Mouse (Mus musculus) CD4-positive helper T cell, adult 2 months (primary cell): Measurements from ENCODE around the gene Ano10.
A peak's percentile ranks its signal among the peaks of the same experiment; 100 is the strongest.

Experiments used
- DNase-seq: peaks from one replicate; pipeline ENCODE4 v3.0.0-alpha.2; 2012; ENCODE audit warnings: low read depth, missing footprints, low spot score

The Ano10 gene

GRCm38 (mm10) chr9:122245471-122245870 lies 48.8 kb downstream of the Ano10 start:
- DNase-seq: no peak

- no peak for DNase-seq
These were observed 49.4 kb downstream of the Ano10 start for GRCm38 (mm10) chr9:122244800-122245165.

GRCm38 (mm10) chr9:122244080-122244799 lies 50.0 kb downstream of the Ano10 start:
- peak; percentile 59 for DNase-seq

GRCm38 (mm10) chr9:122243297-122243696 lies 50.9 kb downstream of the Ano10 start:
- no peak for DNase-seq

GRCm38 (mm10) chr9:122242856-122243255 lies 51.4 kb downstream of the Ano10 start:
- no peak for DNase-seq

GRCm38 (mm10) chr9:122241812-122242400 lies 52.3 kb downstream of the Ano10 start:
- no peak for DNase-seq

- DNase-seq: no peak
These were observed 53.5 kb downstream of the Ano10 start for GRCm38 (mm10) chr9:122240629-122241199.

GRCm38 (mm10) chr9:122234741-122235140 lies 59.5 kb downstream of the Ano10 start:
- no peak for DNase-seq

GRCm38 (mm10) chr9:122233972-122234345 lies 60.3 kb downstream of the Ano10 start:
- no peak for DNase-seq

GRCm38 (mm10) chr9:122233316-122233971 lies 60.8 kb downstream of the Ano10 start:
- peak; percentile 61 for DNase-seq

GRCm38 (mm10) chr9:122232912-122233311 lies 61.3 kb downstream of the Ano10 start:
- DNase-seq: peak; percentile 77

GRCm38 (mm10) chr9:122230701-122231100 lies 63.5 kb downstream of the Ano10 start:
- no peak for DNase-seq

- no peak for DNase-seq
These were observed 67.8 kb downstream of the Ano10 start for GRCm38 (mm10) chr9:122226419-122226818.

- peak; percentile 57 for DNase-seq
These were observed 68.9 kb downstream of the Ano10 start for GRCm38 (mm10) chr9:122225309-122225708.

- DNase-seq: peak; percentile 40
These were observed 71.2 kb downstream of the Ano10 start for GRCm38 (mm10) chr9:122223005-122223404.

GRCm38 (mm10) chr9:122219934-122220333 lies 74.3 kb downstream of the Ano10 start:
- no peak for DNase-seq

- DNase-seq: no peak
These were observed 77.2 kb downstream of the Ano10 start for GRCm38 (mm10) chr9:122216945-122217529.

- no peak for DNase-seq
These were observed 79.1 kb downstream of the Ano10 start for GRCm38 (mm10) chr9:122215118-122215517.

- DNase-seq: no peak
These were observed 85.9 kb downstream of the Ano10 start for GRCm38 (mm10) chr9:122208311-122208710.

GRCm38 (mm10) chr9:122205543-122206200 lies 88.6 kb downstream of the Ano10 start:
- no peak for DNase-seq

GRCm38 (mm10) chr9:122204508-122204907 lies 89.7 kb downstream of the Ano10 start:
- DNase-seq: peak; percentile 59

GRCm38 (mm10) chr9:122199253-122199652 lies 95.0 kb downstream of the Ano10 start:
- DNase-seq: peak; percentile 45
